Mouse (Mus musculus): ENCODE results near the gene Sik2. TPM values are rescaled to one million over a fixed set of nuclear protein-coding genes. Genes with fewer than 3 reads are reported as not detected.

Sik2 gene
- polyA plus RNA-seq, 1 experiment from 2014 or later = 7.0 TPM

- H3K4me1 ChIP-seq (replicated peaks) = no peaks in the 10 kb centered on the region
- H3K27ac ChIP-seq = no peak overlapping the region
- H3K9me3 ChIP-seq (replicated peaks) = no peaks in the 10 kb centered on the region
- H3K9ac ChIP-seq = no peak overlapping the region
- peaks cover 5% of the 10 kb centered on the region; the same call in 1 of the 2 replicates for H3K27me3 ChIP-seq
- no peak overlapping the region for H3K4me3 ChIP-seq (replicated peaks)
- H3K4me2 ChIP-seq = no peak overlapping the region
- ATAC-seq (ENCODE audit: low read depth) (no peak), DNase-seq (no peak)
- WGBS (ENCODE audit: insufficient replicate concordance) = 42% methylated on average over 4 of the region's 4 CpGs
- H3K36me3 ChIP-seq = no peaks in the 10 kb centered on the region
Measured at GRCm38 (mm10) chr9:51021123-51021795, 12.4 kb upstream of the Sik2 start.

DNA sequence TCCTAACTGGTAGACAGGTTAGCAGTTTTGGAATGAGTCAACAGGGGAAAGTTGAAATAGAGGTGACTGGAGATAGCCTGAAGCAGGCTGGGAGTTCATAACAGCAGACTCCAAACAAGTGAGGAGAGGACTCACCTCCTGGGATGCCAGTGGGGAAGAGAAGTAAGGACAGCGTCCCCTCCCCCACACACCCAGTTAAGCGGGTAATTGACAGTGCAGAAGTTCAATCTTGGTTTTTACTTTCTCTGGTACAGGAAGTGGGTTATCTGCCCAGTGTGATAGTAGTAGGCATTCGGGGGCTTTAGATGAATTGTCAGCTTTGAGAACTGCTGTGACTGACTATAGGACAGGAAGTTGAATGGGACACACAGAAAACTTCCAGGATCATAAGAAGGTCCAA lies 11.5 kb upstream of the Sik2 start:
- Histone ChIP-seq H3K9me3 (replicated peaks) (no peaks in the 10 kb centered on the region), H3K4me3 (replicated peaks) (no peak overlapping the region), H3K9ac (no peak overlapping the region), H3K4me1 (replicated peaks) (no peaks in the 10 kb centered on the region), H3K4me2 (no peak overlapping the region), H3K36me3 (no peaks in the 10 kb centered on the region), H3K27me3 (peaks cover 5% of the 10 kb centered on the region; the same call in 1 of the 2 replicates), H3K27ac (no peak overlapping the region)
- whole genome bisulfite sequencing (ENCODE audit: insufficient replicate concordance) = 4% methylated on average over 3 of the region's 3 CpGs
- ATAC-seq (ENCODE audit: low read depth) (no peak), DNase-seq (no peak)

- no peaks in the 10 kb centered on the region for H3K4me1 ChIP-seq (replicated peaks)
- no peaks in the 10 kb centered on the region for H3K9me3 ChIP-seq (replicated peaks)
- WGBS (ENCODE audit: insufficient replicate concordance) = 42% methylated on average over 7 of the region's 7 CpGs
- no peak overlapping the region for H3K9ac ChIP-seq
- no peaks in the 10 kb centered on the region for H3K36me3 ChIP-seq
- no peak overlapping the region for H3K27ac ChIP-seq
- H3K4me3 ChIP-seq (replicated peaks) = no peak overlapping the region
- ATAC-seq (ENCODE audit: low read depth) (no peak), DNase-seq (no peak)
- no peak overlapping the region for H3K4me2 ChIP-seq
- H3K27me3 ChIP-seq = peaks cover 5% of the 10 kb centered on the region; the same call in 1 of the 2 replicates
Measured at GRCm38 (mm10) chr9:51019670-51020069, 10.8 kb upstream of the Sik2 start.

GRCm38 (mm10) chr9:51015732-51016131 lies 6.9 kb upstream of the Sik2 start:
- ATAC-seq (ENCODE audit: low read depth) (no peak), DNase-seq (no peak)
- no peaks in the 10 kb centered on the region for H3K36me3 ChIP-seq

DNA sequence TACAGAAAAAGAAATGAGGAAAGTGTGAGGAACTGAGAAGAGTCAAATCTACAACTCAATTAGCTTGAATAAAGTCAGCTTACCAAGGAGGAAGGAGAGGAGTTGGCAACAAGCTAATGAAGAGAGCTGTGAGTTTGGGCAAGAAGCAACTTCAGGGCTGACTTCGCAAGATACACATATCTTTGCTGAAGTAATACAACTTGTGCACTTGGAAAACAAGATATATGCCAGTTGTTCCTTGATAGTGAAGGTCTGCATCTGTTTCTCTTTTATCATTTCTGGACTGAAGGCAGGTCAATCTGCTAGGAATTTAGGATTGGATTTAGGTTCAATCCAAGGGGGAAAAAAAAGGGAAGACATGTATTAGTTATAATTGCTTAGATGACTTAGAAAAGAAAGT lies 4.8 kb upstream of the Sik2 start:
- H3K4me2 ChIP-seq = no peak overlapping the region
- 0 out of 2 replicates have a peak, but pooled peaks cover 3% of the 10 kb centered on the region for H3K27me3 ChIP-seq
- DNase-seq (no peak), ATAC-seq (ENCODE audit: low read depth) (no peak)
- H3K4me3 ChIP-seq (replicated peaks) = no peak overlapping the region
- H3K36me3 ChIP-seq = no peaks in the 10 kb centered on the region
- peaks cover 9% of the 10 kb centered on the region for H3K4me1 ChIP-seq (replicated peaks)
- no peaks in the 10 kb centered on the region for H3K9me3 ChIP-seq (replicated peaks)
- WGBS (ENCODE audit: insufficient replicate concordance) = 53% methylated on average over 1 of the region's 1 CpGs
- H3K27ac ChIP-seq = no peak overlapping the region
- H3K9ac ChIP-seq = no peak overlapping the region

More at GRCm38 (mm10) chr9:51015732-51016131, 6.9 kb upstream of the Sik2 start:
- 42% methylated on average over 4 of the region's 4 CpGs for WGBS (ENCODE audit: insufficient replicate concordance)
- Histone ChIP-seq H3K27me3 (0 out of 2 replicates have a peak, but pooled peaks cover 3% of the 10 kb centered on the region), H3K4me1 (replicated peaks) (no peaks in the 10 kb centered on the region), H3K4me2 (no peak overlapping the region), H3K9ac (no peak overlapping the region), H3K9me3 (replicated peaks) (no peaks in the 10 kb centered on the region), H3K27ac (no peak overlapping the region), H3K4me3 (replicated peaks) (no peak overlapping the region)

DNA sequence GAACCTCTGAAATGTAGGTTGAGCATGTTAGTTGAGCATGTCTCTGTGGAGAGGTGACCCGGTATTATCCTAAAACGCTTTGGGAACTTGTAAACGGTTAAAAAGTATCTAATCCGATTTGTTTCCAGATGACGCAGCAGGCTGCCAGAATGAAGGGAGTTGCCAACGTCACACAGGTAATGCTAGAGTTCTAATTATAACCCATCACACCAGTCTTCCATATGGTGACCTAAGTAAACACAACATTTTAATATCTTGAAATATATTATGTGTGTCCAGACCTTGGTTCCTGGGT lies 730 bp upstream of the Sik2 start:
- H3K27me3 ChIP-seq = no peaks in the 10 kb centered on the region
- no peaks in the 10 kb centered on the region for H3K9me3 ChIP-seq (replicated peaks)
- ATAC-seq (ENCODE audit: low read depth) = no peak
- H3K4me3 ChIP-seq (replicated peaks) = peak overlapping the region; percentile 95
- WGBS (ENCODE audit: insufficient replicate concordance) = 3% methylated on average over 6 of the region's 6 CpGs
- peaks cover 26% of the 10 kb centered on the region for H3K4me1 ChIP-seq (replicated peaks)
- H3K27ac ChIP-seq = peak overlapping the region; percentile 43; the same call in 1 of the 2 replicates
- H3K9ac ChIP-seq = peak overlapping the region; percentile 76
- no peak for DNase-seq
- no peaks in the 10 kb centered on the region for H3K36me3 ChIP-seq
- peak overlapping the region; percentile 90 for H3K4me2 ChIP-seq

DNA sequence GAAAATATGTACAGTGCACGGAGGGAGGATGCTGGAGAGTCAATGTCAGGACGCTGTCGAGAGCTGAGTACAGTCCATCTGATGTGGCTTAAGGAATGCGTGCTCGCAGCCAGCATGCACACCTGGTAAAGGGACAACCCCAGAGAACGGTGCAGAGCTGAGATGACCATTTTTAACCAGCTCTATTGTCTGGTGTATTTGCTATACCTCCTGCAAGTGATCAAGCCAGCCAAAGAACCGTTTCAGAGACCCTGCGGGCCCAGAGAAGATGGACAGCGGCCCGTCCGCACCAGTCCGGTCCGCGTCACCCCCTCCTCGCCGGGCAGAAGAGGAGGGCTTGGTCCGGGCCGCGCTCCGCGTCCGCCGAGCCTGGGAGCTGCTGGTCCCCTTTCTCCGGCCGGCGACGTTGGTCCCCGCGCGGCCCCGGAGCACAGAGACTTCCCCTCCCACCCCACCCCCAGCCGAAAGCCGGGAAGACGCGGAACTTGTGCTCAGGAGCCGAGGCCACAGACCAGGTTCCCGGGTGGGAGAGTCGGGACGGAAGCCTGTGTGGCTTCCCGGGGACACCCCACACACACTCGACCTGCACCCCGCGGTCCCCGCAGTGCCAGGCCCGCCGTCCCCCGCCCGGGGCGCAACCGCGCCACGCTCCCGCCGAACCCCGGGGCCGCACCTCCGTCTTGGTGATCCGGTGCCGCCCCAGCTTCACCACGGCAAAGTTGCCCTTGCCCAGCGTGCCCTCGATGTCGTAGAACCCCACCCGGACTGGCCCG lies 619 bp downstream of the Sik2 start:
- peak overlapping the region; percentile 95 for H3K4me3 ChIP-seq (replicated peaks)
- H3K27ac ChIP-seq = peak overlapping the region; percentile 96
- H3K36me3 ChIP-seq = no peaks in the 10 kb centered on the region
- H3K4me2 ChIP-seq = peak overlapping the region; percentile 90
- no peaks in the 10 kb centered on the region for H3K9me3 ChIP-seq (replicated peaks)
- peak; percentile 64 for ATAC-seq (ENCODE audit: low read depth)
- peaks cover 32% of the 10 kb centered on the region for H3K4me1 ChIP-seq (replicated peaks)
- peak overlapping the region; percentile 96 for H3K9ac ChIP-seq
- DNase-seq = no peak
- no peaks in the 10 kb centered on the region for H3K27me3 ChIP-seq
- under 1% methylated on average over 65 of the region's 65 CpGs for WGBS (ENCODE audit: insufficient replicate concordance)

GRCm38 (mm10) chr9:51007726-51008067 lies 1.2 kb downstream of the Sik2 start:
- H3K4me2 ChIP-seq = peak overlapping the region; percentile 90
- H3K9ac ChIP-seq = peak overlapping the region; percentile 96
- H3K9me3 ChIP-seq (replicated peaks) = no peaks in the 10 kb centered on the region
- no peaks in the 10 kb centered on the region for H3K36me3 ChIP-seq
- ATAC-seq (ENCODE audit: low read depth) = no peak
- peak overlapping the region; percentile 96 for H3K27ac ChIP-seq
- whole genome bisulfite sequencing (ENCODE audit: insufficient replicate concordance) = 9% methylated on average over 10 of the region's 10 CpGs
- peaks cover 32% of the 10 kb centered on the region for H3K4me1 ChIP-seq (replicated peaks)
- H3K27me3 ChIP-seq = no peaks in the 10 kb centered on the region
- peak overlapping the region; percentile 95 for H3K4me3 ChIP-seq (replicated peaks)
- DNase-seq = no peak

DNA sequence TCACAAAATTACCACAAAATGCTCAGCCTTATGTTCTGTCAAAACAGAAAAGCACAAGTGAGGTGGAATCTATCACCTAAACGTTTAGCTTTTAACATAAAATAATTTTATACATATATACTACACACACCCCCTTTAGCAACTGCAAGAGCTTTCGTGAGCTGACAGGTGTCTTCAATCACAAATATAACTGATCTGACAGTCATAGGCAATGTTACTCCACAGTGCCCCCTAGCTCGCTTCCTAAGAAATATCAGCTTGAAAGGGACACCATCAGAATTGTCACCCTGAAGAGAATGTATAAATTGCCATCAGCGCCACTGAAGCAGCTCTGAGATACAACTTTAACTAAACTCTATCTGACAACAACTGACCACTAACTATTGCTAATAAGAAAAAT lies 2.0 kb downstream of the Sik2 start:
- H3K9ac ChIP-seq = peak overlapping the region; percentile 96
- no peaks in the 10 kb centered on the region for H3K9me3 ChIP-seq (replicated peaks)
- no peak overlapping the region for H3K27ac ChIP-seq
- no peaks in the 10 kb centered on the region for H3K36me3 ChIP-seq
- no peaks in the 10 kb centered on the region for H3K27me3 ChIP-seq
- DNase-seq (peak; percentile 69), ATAC-seq (ENCODE audit: low read depth) (no peak)
- 3% methylated on average over 4 of the region's 4 CpGs for WGBS (ENCODE audit: insufficient replicate concordance)
- peak overlapping the region; percentile 90 for H3K4me2 ChIP-seq
- H3K4me3 ChIP-seq (replicated peaks) = peak overlapping the region; percentile 95
- peaks cover 37% of the 10 kb centered on the region for H3K4me1 ChIP-seq (replicated peaks)

DNA sequence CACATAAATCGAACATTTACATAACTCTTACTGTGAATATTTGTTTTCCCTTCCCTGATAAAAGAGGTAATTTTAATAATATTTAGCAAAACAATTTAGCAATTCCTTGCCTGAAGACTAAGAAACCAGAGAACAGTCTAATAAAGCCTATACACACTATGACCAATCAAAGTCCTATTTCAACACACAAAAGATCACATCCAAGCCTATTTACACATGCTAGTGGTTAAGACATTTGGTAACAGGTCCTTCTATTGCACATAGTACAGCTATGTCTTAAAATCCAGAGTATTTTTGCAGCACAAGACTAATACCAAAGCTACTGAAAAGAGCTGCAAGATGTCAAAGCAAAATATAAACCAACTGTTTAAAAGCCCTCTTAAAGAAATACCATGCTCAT lies 4.8 kb downstream of the Sik2 start:
- peaks cover 6% of the 10 kb centered on the region; the same call in 1 of the 2 replicates for H3K36me3 ChIP-seq
- no peak for DNase-seq
- WGBS (ENCODE audit: insufficient replicate concordance) = 61% methylated on average over 1 of the region's 1 CpGs
- no peak overlapping the region for H3K27ac ChIP-seq
- H3K4me2 ChIP-seq = no peak overlapping the region
- H3K27me3 ChIP-seq = no peaks in the 10 kb centered on the region
- ATAC-seq (ENCODE audit: low read depth) = no peak
- no peak overlapping the region for H3K9ac ChIP-seq
- peaks cover 29% of the 10 kb centered on the region for H3K4me1 ChIP-seq (replicated peaks)
- no peak overlapping the region for H3K4me3 ChIP-seq (replicated peaks)
- no peaks in the 10 kb centered on the region for H3K9me3 ChIP-seq (replicated peaks)

DNA sequence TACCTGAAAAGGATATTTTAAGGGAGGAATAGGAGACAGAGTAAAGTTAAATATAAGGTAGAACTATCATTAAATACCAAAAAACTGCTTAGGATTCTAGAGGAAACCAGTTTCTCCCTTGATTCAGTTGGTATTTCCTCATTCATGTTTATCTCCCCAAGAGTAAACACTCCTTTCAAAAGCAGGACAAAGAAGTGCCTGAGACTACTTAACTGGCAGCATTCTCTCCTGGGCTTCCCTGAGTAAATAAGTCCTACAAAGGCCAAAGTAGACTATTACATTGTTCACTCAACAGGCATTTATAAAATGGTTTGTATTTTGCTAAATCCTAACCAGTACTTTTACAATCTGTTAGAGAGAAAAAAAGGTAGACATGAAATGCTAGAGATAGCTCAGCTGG lies 22.2 kb downstream of the Sik2 start:
- no peak overlapping the region for H3K27ac ChIP-seq
- no peak overlapping the region for H3K4me3 ChIP-seq (replicated peaks)
- peaks cover 3% of the 10 kb centered on the region; the same call in 1 of the 2 replicates for H3K4me1 ChIP-seq (replicated peaks)
- H3K36me3 ChIP-seq = no peaks in the 10 kb centered on the region
- H3K4me2 ChIP-seq = no peak overlapping the region
- no peak overlapping the region for H3K9ac ChIP-seq
- H3K9me3 ChIP-seq (replicated peaks) = no peaks in the 10 kb centered on the region
- no peak for ATAC-seq (ENCODE audit: low read depth)
- H3K27me3 ChIP-seq = no peaks in the 10 kb centered on the region
- no peak for DNase-seq

GRCm38 (mm10) chr9:50986123-50986522 lies 22.8 kb downstream of the Sik2 start:
- H3K4me3 ChIP-seq (replicated peaks) = no peak overlapping the region
- WGBS (ENCODE audit: insufficient replicate concordance) = 76% methylated on average over 8 of the region's 8 CpGs
- ATAC-seq (ENCODE audit: low read depth) (no peak), DNase-seq (no peak)
- no peaks in the 10 kb centered on the region for H3K36me3 ChIP-seq
- no peak overlapping the region for H3K27ac ChIP-seq
- peaks cover 3% of the 10 kb centered on the region; the same call in 1 of the 2 replicates for H3K4me1 ChIP-seq (replicated peaks)
- H3K27me3 ChIP-seq = no peaks in the 10 kb centered on the region
- no peak overlapping the region for H3K9ac ChIP-seq
- no peak overlapping the region for H3K4me2 ChIP-seq
- no peaks in the 10 kb centered on the region for H3K9me3 ChIP-seq (replicated peaks)

Data from liver, embryonic 13.5 days (tissue).